Mouse (Mus musculus) MEL (cell line): Measurements from ENCODE around the gene Dpep1. TPM values are rescaled to one million over a fixed set of nuclear protein-coding genes. Genes with fewer than 3 reads are reported as not detected.

Source experiments
- DNase-seq: peaks from one replicate; pipeline ENCODE4 v3.0.0; 2011; ENCODE audit warnings: low read depth, low spot score
- H3K27ac ChIP-seq: 2 replicates; pipeline ENCODE4 v1.5.1; 2012; ENCODE audit warnings: low read depth, mild to moderate bottlenecking, control low read depth, low read length, moderate library complexity; ENCODE audit not compliant: control insufficient read depth
- H3K27me3 ChIP-seq, 2 experiments: fragments of 150-350 bp in 1 of 2; sonication (generic) in 1 of 2; 2 replicates each; pipeline ENCODE4 v1.6.1; 2012; ENCODE audit warnings: low read length in 2 of 2, mild to moderate bottlenecking in 2 of 2, improper control_type of control experiment in 1 of 2, moderate library complexity in 1 of 2; ENCODE audit not compliant: insufficient read depth in 2 of 2, control insufficient read depth in 1 of 2
- H3K36me3 ChIP-seq, 2 experiments: 2 replicates each; pipeline ENCODE4 v1.6.1; 2012 to 2014; ENCODE audit warnings: low read length in 2 of 2, improper control_type of control experiment in 1 of 2, inconsistent platforms in 1 of 2, mild to moderate bottlenecking in 1 of 2; ENCODE audit not compliant: insufficient read depth in 2 of 2, control insufficient read depth in 1 of 2
- H3K4me1 ChIP-seq, 2 experiments: fragments of 150-350 bp in 1 of 2; sonication (generic) in 1 of 2; 2 replicates each; pipeline ENCODE4 v1.6.1; 2012; ENCODE audit warnings: low read length in 2 of 2, improper control_type of control experiment in 1 of 2, mild to moderate bottlenecking in 1 of 2; ENCODE audit not compliant: insufficient read depth in 2 of 2, control insufficient read depth in 1 of 2
- H3K4me3 ChIP-seq, 2 experiments: fragments of 150-350 bp in 1 of 2; sonication (generic) in 1 of 2; 2 replicates each; pipeline ENCODE4 v1.5.1; 2012; ENCODE audit warnings: low read depth in 2 of 2, low read length in 2 of 2, mild to moderate bottlenecking in 2 of 2, moderate library complexity in 2 of 2, control low read depth in 1 of 2, improper control_type of control experiment in 1 of 2; ENCODE audit not compliant: control insufficient read depth in 1 of 2, insufficient read depth in 1 of 2
- H3K79me2 ChIP-seq: 2 replicates; pipeline ENCODE4 v1.6.1; 2012; ENCODE audit warnings: mild to moderate bottlenecking, low read length, moderate library complexity; ENCODE audit not compliant: control insufficient read depth, poor library complexity, insufficient read depth
- H3K9ac ChIP-seq: 2 replicates; pipeline ENCODE4 v1.6.1; 2012; ENCODE audit warnings: low read depth, mild to moderate bottlenecking, control low read depth, low read length, moderate library complexity; ENCODE audit not compliant: control insufficient read depth, poor library complexity, severe bottlenecking
- H3K9me3 ChIP-seq: fragments of 150-350 bp; sonication (generic); replicated peaks from 2 replicates; pipeline ENCODE4 v1.6.1; 2012; ENCODE audit warnings: mild to moderate bottlenecking, low read length, improper control_type of control experiment, moderate library complexity; ENCODE audit not compliant: insufficient read depth
- CHD2 ChIP-seq: IDR thresholded peaks from 2 replicates; pipeline ENCODE4 v1.6.1; 2011; ENCODE audit warnings: low read length, improper control_type of control experiment
- CTCF ChIP-seq, 3 experiments: IDR thresholded peaks in 2 of 3; conservative IDR thresholded peaks in 1 of 3; 2 replicates each; pipeline ENCODE4 v1.5.1; 2011 to 2012; ENCODE audit warnings: low read length in 3 of 3, low read depth in 2 of 3, mild to moderate bottlenecking in 2 of 3, improper control_type of control experiment in 1 of 3, inconsistent platforms in 1 of 3, mixed read lengths in 1 of 3, moderate library complexity in 1 of 3; ENCODE audit not compliant: control insufficient read depth in 1 of 3, insufficient read depth in 1 of 3, poor library complexity in 1 of 3, severe bottlenecking in 1 of 3
- ELF1 ChIP-seq: IDR thresholded peaks from 2 replicates; pipeline ENCODE4 v1.6.1; 2014; ENCODE audit warnings: low read depth, mild to moderate bottlenecking, inconsistent platforms, low read length, improper control_type of control experiment, moderate library complexity
- GABPA ChIP-seq: IDR thresholded peaks from 2 replicates; pipeline ENCODE4 v1.6.1; 2012; ENCODE audit warnings: low read depth, mild to moderate bottlenecking, inconsistent platforms, low read length, improper control_type of control experiment, moderate library complexity
- MAFK ChIP-seq: IDR thresholded peaks from 2 replicates; pipeline ENCODE4 v1.6.1; 2011; ENCODE audit warnings: low read depth, mild to moderate bottlenecking, low read length, improper control_type of control experiment, borderline replicate concordance
- MAX ChIP-seq: IDR thresholded peaks from 2 replicates; pipeline ENCODE4 v1.6.1; 2011; ENCODE audit warnings: low read length, improper control_type of control experiment
- NELFE ChIP-seq: IDR thresholded peaks from 2 replicates; pipeline ENCODE4 v1.6.1; 2011; ENCODE audit warnings: low read depth, low read length, improper control_type of control experiment
- NRF1 ChIP-seq: IDR thresholded peaks from 2 replicates; pipeline ENCODE4 v1.6.1; 2014; ENCODE audit warnings: low read depth, mild to moderate bottlenecking, inconsistent platforms, low read length, improper control_type of control experiment, moderate library complexity; ENCODE audit not compliant: poor library complexity, insufficient read depth, severe bottlenecking
- POLR2A ChIP-seq, 2 experiments: IDR thresholded peaks; 2 replicates each; pipeline ENCODE4 v1.6.1; 2011 to 2012; ENCODE audit warnings: low read length in 2 of 2, mild to moderate bottlenecking in 2 of 2, control low read depth in 1 of 2, improper control_type of control experiment in 1 of 2, low read depth in 1 of 2, moderate library complexity in 1 of 2; ENCODE audit not compliant: control insufficient read depth in 1 of 2, insufficient read depth in 1 of 2, poor library complexity in 1 of 2
- POLR2AphosphoS2 ChIP-seq: IDR thresholded peaks from 2 replicates; pipeline ENCODE4 v1.6.1; 2011; ENCODE audit warnings: low read length, improper control_type of control experiment
- RAD21 ChIP-seq: IDR thresholded peaks from 2 replicates; pipeline ENCODE4 v1.6.1; 2011; ENCODE audit warnings: mild to moderate bottlenecking, low read depth, low read length, improper control_type of control experiment
- RCOR1 ChIP-seq: IDR thresholded peaks from 2 replicates; pipeline ENCODE4 v1.6.1; 2012; ENCODE audit warnings: low read depth, mild to moderate bottlenecking, inconsistent platforms, low read length, improper control_type of control experiment
- TBP ChIP-seq: IDR thresholded peaks from 2 replicates; pipeline ENCODE4 v1.8.0; 2011; ENCODE audit warnings: low read depth, low read length, improper control_type of control experiment
- UBTF ChIP-seq: IDR thresholded peaks from 2 replicates; pipeline ENCODE4 v1.6.1; 2012; ENCODE audit warnings: low read depth, mild to moderate bottlenecking, inconsistent platforms, low read length, improper control_type of control experiment, moderate library complexity, borderline replicate concordance; ENCODE audit not compliant: insufficient read depth
- ZKSCAN1 ChIP-seq: IDR thresholded peaks from 2 replicates; pipeline ENCODE4 v1.6.1; 2012; ENCODE audit warnings: low read depth, mild to moderate bottlenecking, inconsistent platforms, low read length, improper control_type of control experiment, moderate library complexity
- ZMIZ1 ChIP-seq: IDR thresholded peaks from 2 replicates; pipeline ENCODE4 v1.6.1; 2012; ENCODE audit warnings: low read depth, mild to moderate bottlenecking, inconsistent platforms, low read length, improper control_type of control experiment, moderate library complexity
- polyA plus RNA-seq, 2 experiments: library from polyadenylated mRNA; stranded (reverse) in 1 of 2; unstranded in 1 of 2; fragments of >175 nt in 1 of 2; fragments of >200 nt in 1 of 2; gene quantifications; 2 replicates each; pipeline versions ENCODE4 v1.2.1 to v1.2.4; 2012; ENCODE audit warnings: low replicate concordance in 2 of 2, low read depth in 1 of 2; ENCODE audit not compliant: insufficient read length in 2 of 2, insufficient read depth in 1 of 2, missing spikeins in 1 of 2
- total RNA-seq: library from RNA; depleted of rRNA; stranded (reverse); fragments of 300-350 nt; gene quantifications from 2 replicates; pipeline ENCODE4 v1.2.3, GENCODE M21; 2012

The Dpep1 gene
- total and polyA plus RNA-seq, 3 experiments = not detected

DNA sequence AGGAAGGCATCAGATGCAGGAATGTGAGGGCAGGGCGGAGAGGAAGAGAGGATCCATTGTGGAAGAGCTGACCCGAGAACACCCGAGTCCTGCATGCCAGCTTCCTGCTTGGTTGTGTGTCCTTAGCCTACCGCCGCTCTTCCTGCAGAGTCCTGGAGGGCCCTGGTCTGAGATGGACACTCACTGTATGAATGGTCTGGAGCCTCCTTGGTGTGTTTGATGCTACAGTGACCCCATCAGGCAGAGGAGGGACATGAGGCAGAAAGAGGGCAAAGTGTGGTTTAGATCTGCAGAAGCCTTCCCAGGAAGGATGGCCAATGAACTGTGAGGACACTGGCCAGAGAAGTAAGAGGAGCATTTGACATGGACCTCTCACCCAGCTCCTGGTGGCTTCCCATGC, 30.9 kb upstream of the Dpep1 start:
- no peak for DNase-seq
- H3K79me2 ChIP-seq = no peaks in the 10 kb centered on the region
- H3K4me3 ChIP-seq = no peak overlapping the region
- peak in 2 of 3 experiments; percentile 13 to 14; a peak in 2 of 6 replicates for TF ChIP-seq CTCF (IDR thresholded peaks at IDR 0.05 in 2 of 3, conservative IDR thresholded peaks at IDR 0.05 in 1 of 3; ENCODE audit: control insufficient read depth in 1 of 3, insufficient read depth in 1 of 3, low read depth in 2 of 3, low read length in 3 of 3, poor library complexity in 1 of 3, severe bottlenecking in 1 of 3)
- TF ChIP-seq RAD21 = no peak; the same call in 1 of the 2 replicates
- TF ChIP-seq, all 39 proteins: peak for 1
- peaks cover 4 to 8% of the 10 kb centered on the region in 2 experiments; a peak in 3 of 4 replicates for H3K27me3 ChIP-seq
- H3K36me3 ChIP-seq = peaks cover 0 to 3% of the 10 kb centered on the region in 2 experiments; a peak in 1 of 4 replicates
- no peak overlapping the region for H3K9ac ChIP-seq
- H3K27ac ChIP-seq = no peak overlapping the region
- peaks cover 0 to 5% of the 10 kb centered on the region in 2 experiments; a peak in 2 of 4 replicates for H3K4me1 ChIP-seq
- no peaks in the 10 kb centered on the region for H3K9me3 ChIP-seq

DNA sequence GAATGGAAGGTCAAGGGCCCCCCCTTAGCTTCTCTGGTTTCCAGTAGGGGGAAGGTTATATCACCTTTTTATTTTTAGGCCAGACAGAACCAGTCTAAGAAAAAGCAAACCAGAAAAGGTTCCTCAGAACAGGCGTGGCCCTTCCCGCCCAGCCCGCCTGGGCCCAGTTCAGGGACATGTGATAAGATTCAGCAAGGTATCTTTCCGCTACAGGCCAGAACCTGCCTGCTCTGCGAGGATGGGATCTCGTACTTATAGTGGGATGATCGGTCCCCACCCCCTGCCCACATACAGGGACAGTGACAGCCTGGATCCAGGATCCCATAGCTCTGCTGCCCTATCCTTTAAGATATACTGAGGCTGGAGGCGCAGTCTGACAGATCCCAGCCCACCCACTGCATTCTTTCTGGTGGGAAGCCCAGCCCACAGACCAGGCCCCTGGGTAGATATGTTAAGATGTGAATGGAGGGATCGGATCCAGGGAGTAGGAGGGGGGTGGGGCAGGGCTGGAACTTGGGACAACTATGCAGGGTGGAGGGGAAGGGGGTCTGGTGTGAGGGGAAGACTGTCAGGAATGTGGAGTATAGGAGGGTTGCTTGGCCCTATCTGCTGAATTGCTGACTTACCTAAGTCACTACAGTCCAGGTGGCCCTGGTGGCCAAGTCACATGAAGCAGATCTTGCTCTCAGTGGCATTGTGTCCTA, 29.8 kb upstream of the Dpep1 start:
- no peaks in the 10 kb centered on the region for H3K79me2 ChIP-seq
- no peak overlapping the region for H3K4me3 ChIP-seq
- H3K9ac ChIP-seq = no peak overlapping the region
- no peak for DNase-seq
- peaks cover 0 to 3% of the 10 kb centered on the region in 2 experiments; a peak in 1 of 4 replicates for H3K36me3 ChIP-seq
- H3K4me1 ChIP-seq = peaks cover 0 to 5% of the 10 kb centered on the region in 2 experiments; a peak in 2 of 4 replicates
- no peak overlapping the region for H3K27ac ChIP-seq
- TF ChIP-seq ZKSCAN1 (no peak), TBP (no peak)
- H3K27me3 ChIP-seq = peaks cover 2 to 6% of the 10 kb centered on the region in 2 experiments; a peak in 3 of 4 replicates
- H3K9me3 ChIP-seq = no peaks in the 10 kb centered on the region

DNA sequence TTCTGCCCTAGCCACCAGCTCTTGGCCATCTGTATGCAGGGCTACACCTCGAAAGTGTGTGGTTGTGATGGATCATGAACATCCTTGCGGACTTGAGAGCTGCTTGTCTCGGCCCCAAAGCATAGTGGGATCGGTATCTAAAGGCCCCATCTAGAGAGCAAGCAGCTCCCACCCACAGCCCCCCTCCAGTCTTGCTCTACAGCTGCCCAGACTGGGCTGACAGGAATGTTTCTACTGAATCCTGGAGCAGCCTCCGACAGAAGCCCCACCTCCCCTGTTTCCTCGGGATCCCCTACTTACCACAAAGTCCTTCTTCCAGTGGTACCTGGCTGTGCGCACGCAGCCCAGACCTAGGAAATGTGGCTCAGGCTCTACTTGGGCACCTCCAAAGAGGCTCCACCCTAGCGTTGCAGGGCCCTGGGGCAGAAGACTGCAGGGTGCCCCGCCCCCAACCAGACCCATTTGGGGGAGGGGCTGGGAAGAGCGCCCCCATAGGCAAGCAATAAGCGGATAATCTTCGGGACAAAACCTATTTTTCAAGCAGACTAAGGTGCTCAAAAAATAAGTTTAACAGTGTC, 28.1 kb upstream of the Dpep1 start, which contains the start of gene Sult5a1:
Gene Sult5a1, minus strand, starts transcription at position 428 of the 578 bp plus-strand sequence.
- H3K27ac ChIP-seq = no peak within 1 kb of the TSS
- no peak within 1 kb of the TSS for H3K9ac ChIP-seq
- DNase-seq = no peak
- H3K27me3 ChIP-seq = peaks cover 0 to 3% of the 10 kb centered on the region in 2 experiments; a peak in 3 of 4 replicates
- no peaks in the 10 kb centered on the region for H3K9me3 ChIP-seq
- H3K79me2 ChIP-seq = no peaks in the 10 kb centered on the region
- H3K4me3 ChIP-seq = no peak within 1 kb of the TSS
- H3K36me3 ChIP-seq = peaks cover 0 to 3% of the 10 kb centered on the region in 2 experiments; a peak in 1 of 4 replicates
- TF ChIP-seq NRF1 = no peak
- no peak for TF ChIP-seq GABPA
- no peak for TF ChIP-seq POLR2A (IDR thresholded peaks at IDR 0.05; ENCODE audit: control insufficient read depth in 1 of 2, insufficient read depth in 1 of 2, low read depth in 1 of 2, low read length in 2 of 2, poor library complexity in 1 of 2)
- TF ChIP-seq ELF1 = no peak
- no peak for TF ChIP-seq RCOR1
- no peak for TF ChIP-seq ZMIZ1
- TF ChIP-seq CHD2 = no peak
- no peak for TF ChIP-seq MAFK
- no peak for TF ChIP-seq NELFE
- TF ChIP-seq POLR2AphosphoS2 = no peak
- TF ChIP-seq MAX = no peak
- TF ChIP-seq UBTF = no peak
- TF ChIP-seq, all 39 proteins: peak for 0
- H3K4me1 ChIP-seq = peaks cover 0 to 9% of the 10 kb centered on the region in 2 experiments; a peak in 3 of 4 replicates
